Mouse (Mus musculus) testis, adult 2 months (tissue): Measurements from ENCODE around the gene Sox11.

ENCODE experiments used
- CTCF ChIP-seq: fragments of 200-500 bp; IDR thresholded peaks from 2 replicates; pipeline ENCODE4 v1.5.1; 2012; ENCODE audit warnings: low read depth, mild to moderate bottlenecking, inconsistent platforms, low read length, moderate library complexity; ENCODE audit not compliant: control insufficient read depth, insufficient read depth, insufficient replicate concordance
- POLR2A ChIP-seq: fragments of 200-500 bp; IDR thresholded peaks from 2 replicates; pipeline ENCODE4 v1.6.1; 2012; ENCODE audit warnings: low read depth, mild to moderate bottlenecking, inconsistent platforms, low read length, moderate library complexity; ENCODE audit not compliant: control insufficient read depth

DNA sequence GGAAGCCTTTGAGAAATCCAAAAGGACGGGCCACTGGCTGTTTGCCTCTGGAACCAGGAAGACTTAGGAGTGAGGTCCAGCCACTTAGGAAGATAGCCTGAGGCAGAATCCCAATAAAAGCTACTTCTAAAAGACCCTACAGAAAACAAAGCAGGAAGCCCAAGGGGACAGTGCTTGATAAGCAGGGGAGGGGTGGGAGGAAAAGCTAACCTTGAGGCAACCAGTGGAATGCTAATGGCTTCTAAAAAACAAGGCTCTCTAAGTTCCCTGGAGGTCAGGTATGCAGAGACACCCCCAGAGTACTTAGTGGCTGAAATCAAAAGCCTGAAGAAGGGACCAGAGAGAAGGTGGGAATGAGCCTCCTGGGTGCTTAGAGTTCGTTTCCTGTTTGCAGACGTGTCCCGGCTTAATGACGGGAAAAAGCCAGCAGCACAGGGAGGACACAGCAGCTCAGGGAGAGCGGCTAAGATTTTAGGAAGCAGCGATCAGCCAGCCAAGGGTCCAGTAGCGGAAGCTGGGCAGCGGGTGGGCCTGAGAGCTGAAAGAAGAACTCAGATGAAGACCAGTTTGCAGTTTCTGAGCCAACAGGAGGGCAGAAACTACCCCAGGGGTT is 30.4 kb downstream of the Sox11 start:
- no peak for TF ChIP-seq CTCF
- TF ChIP-seq POLR2A: no peak
